Mouse (Mus musculus) E14TG2a.4 (cell line): ENCODE data around the gene Gm17482.
A peak's percentile ranks its signal among the peaks of the same experiment; 100 is the strongest.

ENCODE experiments used
- H3K27me3 ChIP-seq: 2 replicates; pipeline ENCODE4 v1.6.1; 2014; ENCODE audit warnings: low read length, control low read depth; ENCODE audit not compliant: insufficient read depth
- H3K36me3 ChIP-seq: 2 replicates; pipeline ENCODE4 v1.6.1; 2014; ENCODE audit warnings: low read length, control low read depth; ENCODE audit not compliant: insufficient read depth
- H3K4me1 ChIP-seq: replicated peaks from 2 replicates; pipeline ENCODE4 v1.6.1; 2014; ENCODE audit warnings: low read depth, low read length, control low read depth
- H3K4me3 ChIP-seq: replicated peaks from 2 replicates; pipeline ENCODE4 v1.5.1; 2014; ENCODE audit warnings: mild to moderate bottlenecking, low read length
- H3K9me3 ChIP-seq: 2 replicates; pipeline ENCODE4 v1.6.1; 2014; ENCODE audit warnings: low read length, control low read depth
- CTCF ChIP-seq: conservative IDR thresholded peaks from 2 replicates; pipeline ENCODE4 v1.5.1; 2014; ENCODE audit warnings: low read length
- NANOG ChIP-seq: IDR thresholded peaks from 2 replicates; pipeline ENCODE4 v1.6.1; 2014; ENCODE audit warnings: borderline replicate concordance, low read length, mixed read lengths
- POU5F1 ChIP-seq: IDR thresholded peaks from 2 replicates; pipeline ENCODE4 v1.6.1; 2014; ENCODE audit warnings: low read length, borderline replicate concordance

Gm17482 gene

GRCm38 (mm10) chr6:115267916-115268315, 40.8 kb downstream of the Gm17482 start:
- TF ChIP-seq NANOG (no peak), CTCF (peak; percentile 42), POU5F1 (no peak)
- Histone ChIP-seq H3K4me1 (no peaks in the 10 kb centered on the region), H3K9me3 (no peaks in the 10 kb centered on the region), H3K4me3 (no peak overlapping the region), H3K27me3 (peaks cover 13% of the 10 kb centered on the region), H3K36me3 (no peaks in the 10 kb centered on the region)

- Histone ChIP-seq H3K4me3 (no peak overlapping the region), H3K27me3 (peaks cover 11% of the 10 kb centered on the region), H3K4me1 (no peaks in the 10 kb centered on the region), H3K9me3 (no peaks in the 10 kb centered on the region), H3K36me3 (no peaks in the 10 kb centered on the region)
- TF ChIP-seq CTCF (no peak), NANOG (no peak), POU5F1 (no peak)
Measured at GRCm38 (mm10) chr6:115268551-115269385, 41.6 kb downstream of the Gm17482 start.

- H3K4me1 ChIP-seq: no peaks in the 10 kb centered on the region
- TF ChIP-seq CTCF (no peak), NANOG (no peak), POU5F1 (no peak)
Measured at GRCm38 (mm10) chr6:115269561-115269960, 42.4 kb downstream of the Gm17482 start.

GRCm38 (mm10) chr6:115270085-115270484, 42.9 kb downstream of the Gm17482 start:
- H3K27me3 ChIP-seq: peaks cover 8% of the 10 kb centered on the region
- H3K4me1 ChIP-seq: no peaks in the 10 kb centered on the region
- H3K9me3 ChIP-seq: no peaks in the 10 kb centered on the region
- H3K36me3 ChIP-seq: no peaks in the 10 kb centered on the region
- no peak for TF ChIP-seq CTCF
- no peak for TF ChIP-seq POU5F1
- TF ChIP-seq NANOG: no peak
- no peak overlapping the region for H3K4me3 ChIP-seq

More at GRCm38 (mm10) chr6:115269561-115269960, 42.4 kb downstream of the Gm17482 start:
- Histone ChIP-seq H3K4me3 (no peak overlapping the region), H3K9me3 (no peaks in the 10 kb centered on the region), H3K36me3 (no peaks in the 10 kb centered on the region), H3K27me3 (peaks cover 8% of the 10 kb centered on the region)

- Histone ChIP-seq H3K4me3 (no peak overlapping the region), H3K9me3 (no peaks in the 10 kb centered on the region), H3K36me3 (no peaks in the 10 kb centered on the region), H3K27me3 (peaks cover 8% of the 10 kb centered on the region), H3K4me1 (no peaks in the 10 kb centered on the region)
- TF ChIP-seq CTCF: no peak
- no peak for TF ChIP-seq POU5F1
- TF ChIP-seq NANOG: no peak
Measured at GRCm38 (mm10) chr6:115271326-115271725, 44.2 kb downstream of the Gm17482 start.

GRCm38 (mm10) chr6:115271866-115272271, 44.7 kb downstream of the Gm17482 start:
- no peak overlapping the region for H3K4me3 ChIP-seq
- H3K36me3 ChIP-seq: no peaks in the 10 kb centered on the region
- TF ChIP-seq CTCF: no peak
- TF ChIP-seq POU5F1: no peak
- no peak for TF ChIP-seq NANOG
- no peaks in the 10 kb centered on the region for H3K9me3 ChIP-seq
- H3K27me3 ChIP-seq: peaks cover 8% of the 10 kb centered on the region
- no peaks in the 10 kb centered on the region for H3K4me1 ChIP-seq

GRCm38 (mm10) chr6:115273346-115273745, 46.2 kb downstream of the Gm17482 start:
- Histone ChIP-seq H3K4me3 (no peak overlapping the region), H3K27me3 (peaks cover 15% of the 10 kb centered on the region), H3K9me3 (no peaks in the 10 kb centered on the region), H3K4me1 (no peaks in the 10 kb centered on the region), H3K36me3 (no peaks in the 10 kb centered on the region)
- TF ChIP-seq NANOG: no peak
- no peak for TF ChIP-seq POU5F1
- no peak for TF ChIP-seq CTCF

GRCm38 (mm10) chr6:115274705-115275104, 47.6 kb downstream of the Gm17482 start:
- H3K36me3 ChIP-seq: no peaks in the 10 kb centered on the region
- H3K27me3 ChIP-seq: peaks cover 13% of the 10 kb centered on the region
- TF ChIP-seq POU5F1: no peak
- TF ChIP-seq NANOG: no peak
- no peak for TF ChIP-seq CTCF
- H3K4me3 ChIP-seq: no peak overlapping the region
- no peaks in the 10 kb centered on the region for H3K9me3 ChIP-seq
- no peaks in the 10 kb centered on the region for H3K4me1 ChIP-seq
